Comparison of ENCODE assay signal across 7 mouse cellular contexts in the genomic region with DNA sequence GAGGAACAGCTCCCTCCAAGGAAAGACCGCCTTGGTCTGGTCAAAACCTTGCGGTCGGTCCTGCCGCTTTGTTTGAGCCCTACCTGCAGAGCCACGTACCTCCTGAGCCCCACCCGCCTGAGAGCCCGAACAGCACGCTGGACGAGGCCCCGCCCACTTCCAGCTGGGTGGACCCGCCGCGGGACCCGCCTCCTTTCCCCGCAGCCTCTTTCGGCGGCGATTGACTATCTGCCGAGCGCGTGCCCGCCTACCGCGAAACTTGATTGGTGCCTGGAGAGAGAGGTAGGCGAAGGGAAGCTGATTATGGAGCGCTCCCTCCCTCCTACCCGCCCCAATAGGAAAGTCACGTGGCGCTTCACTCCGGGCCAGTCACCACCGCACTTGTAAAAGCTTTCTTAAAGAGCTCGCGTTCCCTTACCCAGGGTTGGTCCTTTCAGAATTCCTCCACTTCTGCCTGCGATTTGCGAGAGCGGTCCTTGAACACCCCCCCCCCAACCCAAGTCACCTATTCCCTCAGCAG. TPM values are rescaled to one million over a fixed set of nuclear protein-coding genes. Genes with fewer than 3 reads are reported as not detected.
A peak's percentile ranks its signal among the peaks of the same experiment; 100 is the strongest.
DNase-seq lines count a peak whose midpoint lies in the region; ATAC-seq lines count a peak whose summit lies in the region.

No protein-coding gene starts in this region.

- DNase-seq in adrenal gland, adult 8-10 months, result peak; percentile 99
- peak; percentile 98 for DNase-seq in embryo, embryonic 9.5 days (ENCODE audit: extremely low spot score)
- DNase-seq in gastrocnemius, postnatal 4 days (ENCODE audit: low spot score in 2 of 2), result peak; percentile 93 to 97
- DNase-seq in left cerebral cortex, postnatal 36 days (ENCODE audit: low spot score in 2 of 2), result peak; percentile 98 to 99
- no peak for DNase-seq in midbrain, embryonic 11.5 days (ENCODE audit: low spot score, missing footprints)
- DNase-seq in skeletal muscle tissue, adult 2 months (ENCODE audit: low read depth, low spot score), result peak; percentile 98

- peaks cover 32% of the 10 kb centered on the region for H3K4me1 ChIP-seq in intestine, embryonic 16.5 days (ENCODE audit: control insufficient read depth, insufficient read depth, low read length)
- H3K4me1 ChIP-seq in midbrain, embryonic 11.5 days (ENCODE audit: control insufficient read depth, insufficient read depth, low read length), result peaks cover 35% of the 10 kb centered on the region

- intact Hi-C loops in left cerebral cortex, postnatal 36 days (cut with DNase I), result loop anchor here (1.0 to 2.0 kb wide), 2 partner anchors 51 to 61 kb away; no protein-coding TSS in a partner anchor

- WGBS in intestine, embryonic 16.5 days, result under 1% methylated on average over 36 of the region's 36 CpGs
- WGBS in midbrain, embryonic 11.5 days, result 0% methylated on average over 36 of the region's 36 CpGs

- H3K9me3 ChIP-seq in intestine, embryonic 16.5 days (ENCODE audit: control insufficient read depth, low read length), result no peaks in the 10 kb centered on the region
- no peaks in the 10 kb centered on the region for H3K9me3 ChIP-seq in midbrain, embryonic 11.5 days (ENCODE audit: control insufficient read depth, low read length)

- peak overlapping the region; percentile 97 for H3K27ac ChIP-seq in intestine, embryonic 16.5 days (ENCODE audit: low read length)
- H3K27ac ChIP-seq in midbrain, embryonic 11.5 days (ENCODE audit: low read depth, low read length), result peak overlapping the region; percentile 87

- H3K27me3 ChIP-seq in intestine, embryonic 16.5 days (replicated peaks; ENCODE audit: control insufficient read depth, insufficient read depth, low read length), result no peaks in the 10 kb centered on the region
- no peaks in the 10 kb centered on the region for H3K27me3 ChIP-seq in midbrain, embryonic 11.5 days (ENCODE audit: control insufficient read depth, insufficient read depth, low read length)

- peak overlapping the region; percentile 84 for H3K9ac ChIP-seq in intestine, embryonic 16.5 days (ENCODE audit: low read depth, low read length)
- H3K9ac ChIP-seq in midbrain, embryonic 11.5 days (ENCODE audit: low read length), result peak overlapping the region; percentile 87

- H3K4me2 ChIP-seq in intestine, embryonic 16.5 days (ENCODE audit: low read depth, low read length), result peak overlapping the region; percentile 98
- peak overlapping the region; percentile 98 for H3K4me2 ChIP-seq in midbrain, embryonic 11.5 days

- H3K4me3 ChIP-seq in intestine, embryonic 16.5 days (ENCODE audit: low read length), result peak overlapping the region; percentile 74
- H3K4me3 ChIP-seq in midbrain, embryonic 11.5 days (ENCODE audit: low read depth, low read length), result peak overlapping the region; percentile 80

- H3K36me3 ChIP-seq in intestine, embryonic 16.5 days (ENCODE audit: control insufficient read depth, insufficient read depth, low read length), result no peaks in the 10 kb centered on the region
- H3K36me3 ChIP-seq in midbrain, embryonic 11.5 days (ENCODE audit: control insufficient read depth, insufficient read depth, low read length), result peaks cover 3% of the 10 kb centered on the region; the same call in 1 of the 2 replicates

- peak; percentile 94 for ATAC-seq in intestine, embryonic 16.5 days
- peak; percentile 88 for ATAC-seq in midbrain, embryonic 11.5 days (ENCODE audit: low FRiP score)

RNA-seq across cellular contexts. Expression of a gene that starts 0.8 kb away (rescaled TPM):
- total RNA-seq in adrenal gland, adult 8-10 months (2022), result 10 to 100 TPM; 13.1 to 22.0 (median 18.4) TPM
- 10 to 100 TPM; 23.9 to 25.5 TPM for total RNA-seq in gastrocnemius, postnatal 4 days (2021)
- polyA plus RNA-seq in intestine, embryonic 16.5 days (2015; fragmentation: Nextera tagmentation; extraction: Ambion mirVana), result 4.8 and 6.3 TPM in 2 replicates
- 100 to 1,000 TPM; 103 to 118 TPM for total RNA-seq in left cerebral cortex, postnatal 36 days (2021)
- polyA plus RNA-seq in midbrain, embryonic 11.5 days (2014; fragmentation: Nextera tagmentation; extraction: Ambion mirVana), result 16.1 and 17.0 TPM in 2 replicates
